Mouse (Mus musculus): ENCODE results near the gene Lin28a. TPM values are rescaled to one million over a fixed set of nuclear protein-coding genes. Genes with fewer than 3 reads are reported as not detected.

The Lin28a gene
- polyA plus RNA-seq, 1 experiment = 0.16 TPM

DNA sequence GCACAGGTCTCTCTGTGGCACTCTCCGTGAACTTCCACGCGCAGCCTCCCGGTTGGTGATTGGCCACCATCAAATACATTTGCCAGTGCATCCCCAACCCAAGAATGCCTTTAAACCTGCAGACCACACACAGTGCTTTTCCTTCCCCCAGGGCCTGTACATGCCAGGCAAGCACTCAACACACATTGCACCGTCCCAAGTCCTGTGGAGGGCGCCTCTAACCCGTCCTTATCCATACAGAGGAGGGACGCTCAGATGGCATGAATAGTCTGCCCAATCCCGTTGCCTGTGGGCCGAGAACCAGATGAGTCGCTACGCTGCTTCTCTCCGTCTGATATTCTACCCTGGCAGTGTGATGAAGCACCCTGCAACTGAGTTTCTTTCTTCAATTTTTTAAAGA is 35.7 kb downstream of the Lin28a start:
- Histone ChIP-seq H3K4me2 (ENCODE audit: low read depth) (no peak overlapping the region), H3K27me3 (ENCODE audit: control insufficient read depth, insufficient read depth, insufficient read length) (no peaks in the 10 kb centered on the region), H3K36me3 (ENCODE audit: control insufficient read depth, insufficient read depth) (peaks cover 12% of the 10 kb centered on the region), H3K4me3 (no peak overlapping the region), H3K79me2 (ENCODE audit: control insufficient read depth, insufficient read depth) (no peaks in the 10 kb centered on the region), H3ac (ENCODE audit: control insufficient read depth, insufficient read length) (no peak overlapping the region)
- TF ChIP-seq SRF (IDR thresholded peaks at IDR 0.05; ENCODE audit: control insufficient read depth, insufficient read length, low read depth) (no peak), POLR2A (IDR thresholded peaks at IDR 0.05; ENCODE audit: insufficient read length, low read depth) (no peak), E2F4 (IDR thresholded peaks at IDR 0.05; ENCODE audit: insufficient read depth) (no peak), USF1 (IDR thresholded peaks at IDR 0.05; ENCODE audit: low read depth) (no peak), REST (IDR thresholded peaks at IDR 0.05; ENCODE audit: insufficient read depth, insufficient read length) (no peak), MAX (IDR thresholded peaks at IDR 0.05; ENCODE audit: low read depth) (no peak), MYOG (IDR thresholded peaks at IDR 0.05; ENCODE audit: control insufficient read depth in 1 of 3, insufficient read depth in 1 of 3, insufficient read length in 2 of 3, low read depth in 2 of 3) (no peak), TCF3 (IDR thresholded peaks at IDR 0.05; ENCODE audit: insufficient read length, low read depth) (no peak), MYOD1 (IDR thresholded peaks at IDR 0.05; ENCODE audit: control insufficient read depth in 1 of 3, insufficient read length in 2 of 3, low read depth in 2 of 3) (no peak), CEBPB (IDR thresholded peaks at IDR 0.05; ENCODE audit: insufficient read depth, poor library complexity, severe bottlenecking) (no peak), POLR2AphosphoS2 (IDR thresholded peaks at IDR 0.05; ENCODE audit: insufficient read length, low read depth) (no peak), TCF12 (IDR thresholded peaks at IDR 0.05; ENCODE audit: insufficient read depth, poor library complexity, severe bottlenecking) (no peak)

DNA sequence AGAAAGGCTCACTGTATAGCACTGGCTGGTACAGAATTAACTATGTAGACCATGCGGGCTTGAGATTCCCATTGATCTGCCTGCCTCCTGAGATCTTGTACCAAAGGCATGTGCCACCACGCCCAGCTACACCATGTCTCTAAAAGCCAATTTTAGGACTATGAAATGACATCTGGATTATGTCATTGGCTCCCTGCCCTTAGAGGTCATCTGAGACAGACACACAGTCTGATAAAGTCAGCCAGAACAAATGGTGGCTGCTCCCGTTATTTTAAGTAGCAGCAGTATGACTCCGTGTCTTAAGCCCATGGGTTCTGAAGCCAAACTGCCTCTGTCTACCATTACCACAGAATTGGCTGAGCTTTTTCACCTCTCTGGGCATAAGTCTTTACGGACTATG is 38.1 kb downstream of the Lin28a start:
- Histone ChIP-seq H3K27me3 (ENCODE audit: control insufficient read depth, insufficient read depth, insufficient read length) (no peaks in the 10 kb centered on the region), H3K4me3 (no peak overlapping the region), H3K79me2 (ENCODE audit: control insufficient read depth, insufficient read depth) (no peaks in the 10 kb centered on the region), H3ac (ENCODE audit: control insufficient read depth, insufficient read length) (no peak overlapping the region), H3K36me3 (ENCODE audit: control insufficient read depth, insufficient read depth) (peaks cover 10% of the 10 kb centered on the region), H3K4me2 (ENCODE audit: low read depth) (peak overlapping the region; percentile 35)
- no peak for TF ChIP-seq CEBPB (IDR thresholded peaks at IDR 0.05; ENCODE audit: insufficient read depth, poor library complexity, severe bottlenecking)
- no peak for TF ChIP-seq TCF3 (IDR thresholded peaks at IDR 0.05; ENCODE audit: insufficient read length, low read depth)
- TF ChIP-seq POLR2A (IDR thresholded peaks at IDR 0.05; ENCODE audit: insufficient read length, low read depth) = no peak
- no peak for TF ChIP-seq TCF12 (IDR thresholded peaks at IDR 0.05; ENCODE audit: insufficient read depth, poor library complexity, severe bottlenecking)
- no peak for TF ChIP-seq USF1 (IDR thresholded peaks at IDR 0.05; ENCODE audit: low read depth)
- no peak for TF ChIP-seq REST (IDR thresholded peaks at IDR 0.05; ENCODE audit: insufficient read depth, insufficient read length)

DNA sequence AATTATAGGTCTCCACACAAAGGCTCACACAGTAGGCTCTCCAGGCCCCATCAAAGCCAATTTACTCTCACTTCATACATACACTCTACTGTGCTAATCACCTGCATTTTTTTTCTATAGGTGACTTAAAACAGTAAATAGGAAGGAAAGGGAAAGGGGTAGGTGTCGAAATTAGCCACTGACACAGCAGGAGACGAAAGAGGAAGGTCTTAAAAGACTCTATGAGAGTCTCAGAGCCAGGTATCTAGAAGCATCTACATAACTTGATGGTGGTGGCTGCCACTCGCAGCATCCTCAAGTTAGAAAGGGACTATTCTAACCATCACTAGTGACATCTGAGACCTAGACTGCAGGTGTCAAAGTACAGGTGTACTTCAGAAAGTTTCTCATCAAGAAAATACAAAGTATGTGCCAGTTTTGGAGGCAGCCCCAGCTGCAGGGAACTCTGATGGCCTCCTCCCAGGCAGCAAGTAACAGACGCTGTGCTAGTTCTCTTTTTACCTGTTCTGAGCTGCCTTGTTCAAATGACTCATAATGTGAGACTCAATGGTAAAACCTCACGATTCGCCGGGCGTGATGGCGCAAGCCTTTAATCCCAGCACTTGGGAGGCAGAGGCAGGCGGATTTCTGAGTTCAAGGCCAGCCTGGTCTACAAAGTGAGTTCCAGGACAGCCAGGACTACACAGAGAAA is 40.5 kb downstream of the Lin28a start:
- no peak overlapping the region for H3K4me2 ChIP-seq (ENCODE audit: low read depth)
- no peak overlapping the region for H3ac ChIP-seq (ENCODE audit: control insufficient read depth, insufficient read length)
- peaks cover 10% of the 10 kb centered on the region for H3K36me3 ChIP-seq (ENCODE audit: control insufficient read depth, insufficient read depth)
- no peaks in the 10 kb centered on the region for H3K79me2 ChIP-seq (ENCODE audit: control insufficient read depth, insufficient read depth)
- no peaks in the 10 kb centered on the region for H3K27me3 ChIP-seq (ENCODE audit: control insufficient read depth, insufficient read depth, insufficient read length)
- no peak for TF ChIP-seq TCF12 (IDR thresholded peaks at IDR 0.05; ENCODE audit: insufficient read depth, poor library complexity, severe bottlenecking)
- TF ChIP-seq MAX (IDR thresholded peaks at IDR 0.05; ENCODE audit: low read depth) = no peak
- no peak for TF ChIP-seq POLR2A (IDR thresholded peaks at IDR 0.05; ENCODE audit: insufficient read length, low read depth)
- no peak for TF ChIP-seq USF1 (IDR thresholded peaks at IDR 0.05; ENCODE audit: low read depth)
- no peak for TF ChIP-seq POLR2AphosphoS2 (IDR thresholded peaks at IDR 0.05; ENCODE audit: insufficient read length, low read depth)
- H3K4me3 ChIP-seq = no peak overlapping the region

DNA sequence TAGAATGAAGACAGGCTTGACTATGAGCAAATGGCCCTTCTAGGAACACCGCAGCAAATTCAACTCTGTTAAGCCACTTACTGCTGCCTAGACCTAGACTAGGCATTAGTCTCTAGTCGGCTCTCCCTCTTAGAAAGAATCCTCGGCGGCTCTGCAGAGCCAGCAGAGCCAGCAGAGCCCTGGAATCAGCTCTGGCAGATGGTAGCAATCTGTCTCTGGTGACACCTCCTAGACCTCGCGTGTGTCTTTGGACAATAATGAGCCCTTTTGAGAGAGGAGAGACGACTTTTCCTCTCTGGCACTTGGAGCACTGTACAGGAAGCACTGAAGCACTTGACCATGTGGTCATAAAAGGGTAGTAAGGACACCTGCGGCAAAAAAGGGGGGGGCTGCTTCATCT is 46.9 kb downstream of the Lin28a start:
- H3K4me2 ChIP-seq (ENCODE audit: low read depth) = no peak overlapping the region
- peaks cover 3% of the 10 kb centered on the region for H3K79me2 ChIP-seq (ENCODE audit: control insufficient read depth, insufficient read depth)
- TF ChIP-seq SRF (IDR thresholded peaks at IDR 0.05; ENCODE audit: control insufficient read depth, insufficient read length, low read depth) (no peak), USF1 (IDR thresholded peaks at IDR 0.05; ENCODE audit: low read depth) (no peak)
- H3K36me3 ChIP-seq (ENCODE audit: control insufficient read depth, insufficient read depth) = peaks cover 3% of the 10 kb centered on the region
- H3K4me3 ChIP-seq = no peak overlapping the region
- H3K27me3 ChIP-seq (ENCODE audit: control insufficient read depth, insufficient read depth, insufficient read length) = no peaks in the 10 kb centered on the region
- H3ac ChIP-seq (ENCODE audit: control insufficient read depth, insufficient read length) = no peak overlapping the region

DNA sequence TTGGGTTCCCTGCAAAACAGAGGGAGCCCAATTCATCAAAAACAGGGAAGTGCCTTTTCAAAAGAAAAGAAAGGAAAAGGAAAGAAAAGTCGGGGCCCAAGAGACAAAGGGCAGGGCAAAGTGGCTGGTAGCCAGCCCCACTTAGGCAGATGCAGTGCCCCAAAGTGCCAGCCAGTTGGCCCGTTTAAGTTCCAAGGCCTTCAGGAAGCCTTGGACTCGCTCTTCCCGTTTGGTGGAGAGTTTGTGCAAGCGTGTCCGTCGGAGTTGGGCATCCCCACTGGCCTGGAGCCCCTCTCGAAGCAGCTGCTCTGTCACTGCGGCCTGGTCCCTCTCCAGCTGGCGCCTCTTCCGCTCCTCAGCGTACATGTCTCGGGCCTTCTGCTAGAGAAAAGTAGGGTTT is 47.8 kb downstream of the Lin28a start:
- TF ChIP-seq POLR2A (IDR thresholded peaks at IDR 0.05; ENCODE audit: insufficient read length, low read depth) (no peak), USF1 (IDR thresholded peaks at IDR 0.05; ENCODE audit: low read depth) (no peak), MYOD1 (IDR thresholded peaks at IDR 0.05; ENCODE audit: control insufficient read depth in 1 of 3, insufficient read length in 2 of 3, low read depth in 2 of 3) (no peak), CEBPB (IDR thresholded peaks at IDR 0.05; ENCODE audit: insufficient read depth, poor library complexity, severe bottlenecking) (no peak), MYOG (IDR thresholded peaks at IDR 0.05; ENCODE audit: control insufficient read depth in 1 of 3, insufficient read depth in 1 of 3, insufficient read length in 2 of 3, low read depth in 2 of 3) (no peak), TCF12 (IDR thresholded peaks at IDR 0.05; ENCODE audit: insufficient read depth, poor library complexity, severe bottlenecking) (no peak), SRF (IDR thresholded peaks at IDR 0.05; ENCODE audit: control insufficient read depth, insufficient read length, low read depth) (no peak)
- Histone ChIP-seq H3K27me3 (ENCODE audit: control insufficient read depth, insufficient read depth, insufficient read length) (no peaks in the 10 kb centered on the region), H3K4me2 (ENCODE audit: low read depth) (no peak overlapping the region), H3K4me3 (no peak overlapping the region), H3K79me2 (ENCODE audit: control insufficient read depth, insufficient read depth) (peaks cover 11% of the 10 kb centered on the region), H3K36me3 (ENCODE audit: control insufficient read depth, insufficient read depth) (peaks cover 3% of the 10 kb centered on the region), H3ac (ENCODE audit: control insufficient read depth, insufficient read length) (no peak overlapping the region)

All from myocyte (in vitro differentiated cells).